Mouse (Mus musculus) brain, embryonic 14.5 days (tissue): ENCODE data around the gene Abcg2.

Experiments used
- CTCF ChIP-seq: fragments of 200-500 bp; IDR thresholded peaks from 2 replicates; pipeline ENCODE4 v1.5.1; 2012; ENCODE audit warnings: inconsistent platforms, mild to moderate bottlenecking, moderate library complexity, borderline replicate concordance; ENCODE audit not compliant: insufficient read depth, insufficient read length; ENCODE audit errors: extremely low read depth
- POLR2A ChIP-seq: fragments of 200-500 bp; IDR thresholded peaks from 2 replicates; pipeline ENCODE4 v1.6.1; 2012; ENCODE audit warnings: mild to moderate bottlenecking, inconsistent platforms, borderline replicate concordance; ENCODE audit not compliant: poor library complexity, insufficient read depth, insufficient read length, severe bottlenecking; ENCODE audit errors: extremely low read depth

DNA sequence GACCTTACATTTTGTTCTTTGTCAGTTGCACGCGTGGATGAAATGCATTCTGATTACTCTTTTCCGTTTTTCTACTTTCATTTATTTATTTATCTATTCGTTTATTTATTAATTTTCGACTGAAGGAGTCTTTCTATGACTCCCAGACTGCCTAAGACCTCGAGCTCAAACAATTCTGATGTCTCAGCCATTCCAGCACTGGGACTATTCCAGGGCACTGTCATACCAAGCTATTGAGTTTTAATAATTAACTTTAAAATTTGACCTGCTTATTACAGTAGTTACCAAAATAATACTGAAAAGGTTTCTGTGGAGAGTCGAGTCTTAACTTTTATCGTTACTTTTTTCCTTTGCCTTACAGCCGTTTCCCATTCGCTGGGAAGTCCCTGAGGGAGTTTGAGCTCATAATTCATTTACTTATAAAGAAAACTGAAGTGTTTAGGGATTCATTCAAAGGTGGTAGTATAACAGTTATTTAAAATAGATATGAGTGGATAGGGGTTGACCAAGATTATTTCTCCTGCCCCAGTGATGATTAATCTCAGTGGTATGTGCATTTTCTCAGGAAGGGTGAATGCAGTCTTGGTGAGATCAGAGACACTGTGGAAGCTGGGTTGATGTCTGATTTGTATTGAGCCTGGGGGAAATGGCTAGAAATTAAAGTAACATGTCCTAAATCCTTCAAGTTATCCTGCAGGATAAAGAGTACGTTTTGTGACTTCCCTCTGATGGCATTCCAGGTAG lies 56.9 kb downstream of the Abcg2 start:
- TF ChIP-seq POLR2A (no peak), CTCF (no peak)
